Mouse (Mus musculus) lung, postnatal 0 days (tissue): ENCODE measurements around the gene Zmynd8.

Experiments
- CTCF ChIP-seq: IDR thresholded peaks from 2 replicates; pipeline ENCODE4 v1.5.1; 2016; ENCODE audit warnings: antibody characterized with exemption, mild to moderate bottlenecking
- EP300 ChIP-seq: IDR thresholded peaks from 2 replicates; pipeline ENCODE4 v1.6.1; 2016; ENCODE audit warnings: antibody characterized with exemption, mild to moderate bottlenecking, control low read depth

- TF ChIP-seq CTCF (no peak), EP300 (no peak)
Measured at GRCm38 (mm10) chr2:165943113-165943512, 44.3 kb upstream of the Zmynd8 start.
